Mouse (Mus musculus) 3T3-L1 (cell line): ENCODE data around the gene Dnal1.

ENCODE experiments used
- DNase-seq: peaks from one replicate; pipeline ENCODE4 v3.0.0-alpha.2; 2015; ENCODE audit warnings: low read depth, low spot score

Dnal1 gene

GRCm38 (mm10) chr12:84126899-84127298 lies 12.7 kb downstream of the Dnal1 start:
- DNase-seq: peak; percentile 19

DNA sequence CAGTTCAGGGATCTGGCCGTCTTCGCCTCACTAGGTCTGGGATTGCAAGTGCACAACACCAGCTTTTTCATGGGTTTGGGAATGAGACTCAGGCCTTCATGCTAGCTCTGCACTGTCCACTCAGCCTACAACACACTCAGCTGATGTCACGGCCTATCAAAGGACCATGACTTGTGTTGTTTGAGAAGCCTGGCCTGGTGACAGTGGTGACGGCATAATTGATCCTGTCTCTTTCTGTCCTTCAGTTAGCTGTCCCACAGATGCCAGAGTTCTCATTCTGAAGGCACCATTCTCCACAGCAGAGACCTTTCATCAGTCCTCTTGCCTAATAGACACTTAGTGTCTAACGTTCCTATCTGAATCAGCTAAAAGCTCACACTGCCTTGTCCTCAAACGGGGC lies 14.4 kb downstream of the Dnal1 start:
- no peak for DNase-seq

DNA sequence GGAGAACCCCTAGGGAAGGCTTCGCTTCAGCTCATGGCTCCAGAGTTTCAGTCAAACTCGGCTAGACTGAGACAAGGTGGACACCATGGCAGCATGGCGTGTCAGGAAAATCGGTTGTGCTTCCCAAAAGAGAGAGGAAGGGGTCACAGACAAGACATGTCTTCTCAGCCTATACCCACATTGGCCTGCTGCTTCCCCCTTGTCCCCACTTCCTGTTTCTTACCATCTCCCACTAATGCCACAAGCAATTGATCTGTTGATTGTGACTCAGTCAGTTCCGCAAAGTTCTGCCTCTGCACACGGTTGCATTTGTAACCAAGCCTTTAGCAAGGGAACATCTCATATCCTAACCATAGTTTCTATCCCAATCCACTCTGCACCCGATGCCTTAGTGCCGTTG lies 15.8 kb downstream of the Dnal1 start:
- DNase-seq: no peak

GRCm38 (mm10) chr12:84132265-84132664 lies 18.1 kb downstream of the Dnal1 start:
- peak; percentile 54 for DNase-seq

GRCm38 (mm10) chr12:84137131-84137530 lies 23.0 kb downstream of the Dnal1 start:
- no peak for DNase-seq

DNA sequence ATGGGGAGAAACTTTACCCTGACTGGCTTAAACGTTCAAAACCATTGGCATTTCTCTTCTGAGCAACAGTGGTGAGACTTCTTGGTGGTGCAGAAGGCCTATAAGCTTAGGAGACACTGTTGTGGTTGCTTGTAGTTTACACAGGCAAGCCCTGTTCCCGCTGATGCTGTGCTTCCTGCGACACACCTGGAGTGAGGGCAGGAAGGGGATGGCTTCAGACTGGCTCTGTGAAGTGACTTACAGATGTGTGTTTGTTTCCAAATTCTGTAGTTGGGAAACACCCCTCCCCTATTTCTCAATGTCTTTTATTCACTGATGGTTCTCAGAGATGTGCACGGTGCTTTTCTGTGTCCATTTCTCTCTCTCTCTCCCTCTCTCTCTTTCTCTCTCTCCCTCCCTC lies 26.0 kb downstream of the Dnal1 start:
- no peak for DNase-seq

DNA sequence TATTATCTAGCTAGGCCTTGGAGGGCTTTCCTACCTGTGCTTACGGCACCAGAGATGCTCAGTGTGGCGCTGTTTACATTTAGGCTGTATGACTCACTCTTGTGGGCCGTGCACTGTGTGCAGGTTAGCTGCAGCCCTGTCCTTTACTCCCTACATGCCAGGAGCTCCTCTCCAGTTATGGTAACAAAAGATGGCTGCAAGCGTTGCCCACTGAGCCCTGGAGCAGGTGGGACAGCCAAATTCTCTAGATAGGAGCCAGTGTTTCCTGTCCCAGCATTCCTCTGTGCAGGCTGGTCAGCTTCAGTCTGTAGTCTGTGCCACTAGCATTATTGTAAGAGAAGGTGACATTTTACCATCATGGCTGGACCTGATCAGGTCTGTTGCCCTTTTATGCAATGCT lies 27.1 kb downstream of the Dnal1 start:
- no peak for DNase-seq

DNA sequence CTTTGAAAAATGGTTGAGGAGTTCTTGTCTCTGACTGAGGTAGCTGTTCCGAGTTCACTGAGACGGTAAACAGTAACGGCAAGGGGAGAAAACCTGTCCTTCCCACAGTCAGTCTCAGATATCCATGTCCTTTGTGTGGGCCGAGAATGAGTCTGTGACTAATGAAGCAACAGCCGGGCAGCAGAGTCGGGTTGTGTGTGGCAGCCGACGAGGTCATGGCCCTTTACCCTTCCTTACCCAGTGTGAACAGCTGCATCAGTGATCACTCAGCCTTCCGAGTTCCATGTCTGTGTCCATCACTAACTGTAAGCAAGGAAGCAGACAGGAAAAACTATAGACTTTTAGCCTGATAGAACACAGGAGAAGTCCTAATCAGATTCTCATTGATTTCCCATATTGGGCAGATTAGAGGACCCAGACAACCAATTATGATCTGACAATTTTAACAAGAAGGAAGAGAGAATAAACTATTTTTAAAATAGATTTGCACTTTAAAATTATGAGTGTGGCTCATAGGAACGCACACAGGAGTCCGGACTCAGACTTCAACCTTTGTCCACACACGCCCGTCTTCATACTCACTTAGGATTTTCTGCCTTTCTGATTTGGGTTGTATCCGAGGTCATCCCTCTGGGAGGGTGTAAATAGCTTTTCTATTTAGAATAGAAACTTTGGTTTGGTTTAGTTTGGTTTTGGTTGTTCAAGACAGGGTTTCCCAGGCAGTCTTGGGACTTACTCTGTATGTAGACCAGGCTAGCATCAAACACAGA lies 28.3 kb downstream of the Dnal1 start:
- DNase-seq: no peak

GRCm38 (mm10) chr12:84147954-84148621 lies 33.9 kb downstream of the Dnal1 start, which contains the start of gene Pnma1:
Gene Pnma1 (minus strand): TSS chr12:84148489.
- DNase-seq: no peak

DNA sequence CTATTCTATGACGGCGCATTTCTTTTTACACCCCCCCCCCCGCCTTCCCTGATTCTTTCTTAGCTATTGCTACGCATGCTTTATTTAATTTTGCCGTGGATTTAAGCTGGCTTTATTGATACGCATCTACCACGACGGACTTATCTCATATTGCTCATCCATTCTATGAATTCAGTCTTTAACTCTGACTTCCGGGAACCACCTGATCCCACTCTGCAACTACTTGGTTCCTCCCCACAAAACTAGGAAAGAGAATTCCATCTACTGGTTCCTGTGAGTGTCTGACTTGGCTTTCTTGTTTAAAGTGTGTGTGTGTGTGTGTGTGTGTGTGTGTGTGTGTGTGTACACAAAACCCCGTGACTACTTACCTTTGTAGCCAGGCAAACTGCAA lies 34.5 kb downstream of the Dnal1 start:
- DNase-seq: no peak

GRCm38 (mm10) chr12:84149971-84150370 lies 35.8 kb downstream of the Dnal1 start:
- DNase-seq: no peak

- no peak for DNase-seq
Measured at GRCm38 (mm10) chr12:84150976-84151375, 36.8 kb downstream of the Dnal1 start.

DNA sequence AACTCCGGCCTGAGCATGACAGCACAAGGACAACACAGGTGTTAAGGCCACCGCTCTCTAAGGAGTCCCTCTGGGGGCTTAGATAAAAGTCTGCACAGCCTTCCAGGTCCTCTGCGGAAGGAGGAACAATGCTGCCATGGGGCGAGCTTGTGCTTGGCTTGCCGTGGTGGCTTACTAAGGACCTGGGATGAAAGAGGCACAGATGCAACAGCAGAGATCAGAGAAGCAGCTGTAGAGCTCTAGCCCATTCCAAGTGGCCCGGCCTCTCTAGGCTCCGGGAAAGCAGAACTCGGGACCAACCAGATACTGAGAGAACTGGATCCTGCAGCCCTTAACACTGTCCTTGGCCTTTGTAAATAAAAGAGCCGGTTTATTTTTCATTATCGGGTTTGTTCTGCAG lies 37.7 kb downstream of the Dnal1 start:
- DNase-seq: no peak

DNA sequence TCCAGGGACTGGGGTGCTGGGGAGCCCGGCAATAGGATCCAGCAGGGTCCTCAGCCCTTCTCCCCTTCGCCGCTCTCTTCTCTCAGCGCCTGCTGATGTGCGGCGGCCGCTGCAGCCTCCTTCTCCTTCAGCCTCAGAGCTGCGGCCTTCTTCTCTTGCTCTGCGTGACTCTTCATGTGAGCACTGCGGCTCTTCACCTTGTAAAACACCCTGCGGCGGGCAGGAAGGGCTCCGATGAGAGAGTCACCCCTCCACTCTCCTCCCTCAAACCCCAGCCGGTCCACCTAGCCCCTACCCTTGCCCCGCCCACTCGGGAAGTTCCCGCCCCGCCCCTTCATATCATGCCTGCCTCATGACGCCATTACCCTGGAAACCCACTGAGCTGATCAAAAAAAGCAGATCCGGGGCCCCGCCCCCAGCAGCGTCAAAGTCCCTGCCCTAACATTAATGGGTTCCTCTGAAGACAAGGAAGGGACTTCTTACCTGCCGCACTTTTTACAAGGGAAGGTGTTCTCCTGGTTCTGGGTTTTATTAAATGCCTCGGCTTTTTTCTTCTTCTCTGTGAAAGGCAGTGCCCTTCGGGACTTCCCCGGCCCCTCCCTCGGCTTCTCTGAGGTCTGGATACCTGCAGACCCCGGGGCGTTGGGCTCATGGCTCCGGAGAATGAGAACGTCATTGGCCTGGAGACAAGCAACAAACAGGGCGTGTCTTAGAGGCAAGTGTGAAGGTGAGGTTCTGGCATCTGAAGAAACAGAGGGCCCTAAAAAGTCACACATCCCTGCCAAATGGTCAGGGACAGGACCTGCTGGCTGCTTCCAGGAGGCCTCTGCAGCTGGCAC lies 38.4 kb downstream of the Dnal1 start:
- DNase-seq: no peak

DNA sequence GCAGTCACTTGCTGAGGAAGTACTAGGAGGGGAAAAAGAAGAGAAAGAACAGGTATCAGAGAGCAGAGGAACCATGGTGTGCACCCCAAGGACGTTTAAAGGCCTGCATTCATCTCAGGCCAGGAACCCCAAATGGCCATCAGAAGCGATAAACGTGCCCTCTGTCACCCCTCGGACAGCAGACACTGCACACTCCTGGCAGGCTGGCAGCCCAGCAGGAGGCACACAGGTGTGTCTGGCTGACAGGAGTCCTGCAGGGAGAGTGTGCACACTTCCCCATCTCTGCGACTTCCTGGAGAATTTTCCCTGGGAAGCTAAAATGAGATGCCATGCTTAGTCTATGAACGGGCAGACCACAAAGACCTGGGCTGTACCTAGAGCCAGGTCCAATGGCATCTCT lies 39.2 kb downstream of the Dnal1 start:
- no peak for DNase-seq

GRCm38 (mm10) chr12:84154786-84155522 lies 40.8 kb downstream of the Dnal1 start:
- peak; percentile 43 for DNase-seq

- DNase-seq: no peak
Measured at GRCm38 (mm10) chr12:84155523-84155871, 41.3 kb downstream of the Dnal1 start.

GRCm38 (mm10) chr12:84156210-84156609 lies 42.0 kb downstream of the Dnal1 start:
- no peak for DNase-seq

GRCm38 (mm10) chr12:84158156-84158555 lies 44.0 kb downstream of the Dnal1 start:
- no peak for DNase-seq

DNA sequence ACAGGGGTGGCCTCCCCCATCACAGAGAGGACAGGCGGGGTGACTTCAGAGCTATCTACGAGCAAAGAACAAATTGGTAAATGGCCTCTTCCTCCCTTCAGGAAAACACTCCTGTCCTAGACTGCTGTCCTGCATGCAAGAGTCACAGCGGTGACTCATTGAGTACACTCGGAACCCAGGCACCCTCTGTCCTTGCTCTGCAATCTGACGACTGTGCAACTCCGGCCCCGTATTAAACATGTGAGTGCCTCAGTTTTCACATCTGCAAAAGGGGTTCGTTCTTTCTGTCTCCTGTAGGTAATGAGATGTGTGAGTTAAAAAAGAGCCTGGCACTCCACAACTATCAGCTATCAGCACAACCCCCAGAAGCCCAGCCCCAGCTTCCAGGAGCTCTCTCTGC lies 46.3 kb downstream of the Dnal1 start:
- DNase-seq: no peak

DNA sequence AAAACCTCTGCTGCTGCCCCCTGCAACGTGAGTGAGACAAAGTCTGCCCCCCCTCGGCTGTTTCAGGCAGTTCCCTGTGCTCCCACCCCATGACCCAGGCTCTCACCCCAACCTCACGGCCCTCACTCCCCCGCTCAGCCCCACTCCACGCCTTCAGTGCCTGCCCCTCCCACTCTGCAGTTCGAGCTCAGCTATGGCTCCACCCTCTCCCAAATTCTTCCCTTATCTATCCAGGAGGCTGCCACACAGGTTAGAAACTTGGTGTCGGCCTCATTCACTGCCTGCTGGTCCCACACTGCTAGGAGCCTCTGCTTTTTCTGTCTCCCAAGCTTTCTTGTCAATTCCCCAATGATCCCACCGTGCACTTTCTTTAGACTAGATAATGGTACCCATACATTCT lies 47.0 kb downstream of the Dnal1 start:
- no peak for DNase-seq
